In the genomic region with DNA sequence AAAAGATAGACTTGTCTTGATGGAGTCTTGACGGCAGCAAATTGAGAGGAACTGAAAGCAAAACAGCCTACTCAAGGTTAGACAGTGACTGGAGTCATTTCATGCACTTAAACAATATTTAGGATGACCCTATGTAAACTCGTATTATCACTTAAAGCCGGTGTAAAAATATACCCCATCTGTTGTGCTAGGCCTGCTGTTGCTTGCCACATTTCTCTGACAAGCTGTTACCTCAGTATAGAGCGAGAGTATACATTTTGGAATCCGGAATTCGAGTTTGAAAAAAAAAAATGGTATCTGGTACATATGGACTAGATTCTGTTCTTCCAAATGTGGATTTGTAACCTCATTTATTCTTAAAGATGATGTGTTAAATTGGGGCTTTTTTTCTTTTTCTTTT, we compare ENCODE assay signal across 16 mouse cellular contexts.
"Had no signal": no experiment of that assay in that cellular context is flagged by ENCODE, and none has a peak within 500 bp of the region (broad histone marks: within the 10 kb centered on the region; RNA-seq: fewer than 3 reads in every experiment).

No protein-coding gene starts in this region.

- H3K9me3 ChIP-seq: limb, embryonic 12.5 days; liver, embryonic 13.5 days; lung, embryonic 15.5 days; midbrain, embryonic 12.5 days; neural tube, embryonic 13.5 days had no signal

- H3K4me2 ChIP-seq: limb, embryonic 12.5 days; liver, embryonic 13.5 days; lung, embryonic 15.5 days; midbrain, embryonic 12.5 days; neural tube, embryonic 13.5 days had no signal

- H3K4me1 ChIP-seq: limb, embryonic 12.5 days; liver, embryonic 13.5 days; midbrain, embryonic 12.5 days had no signal

- H3K9ac ChIP-seq: limb, embryonic 12.5 days; liver, embryonic 13.5 days; liver, postnatal 0 days; lung, embryonic 15.5 days; midbrain, embryonic 12.5 days; neural tube, embryonic 13.5 days had no signal

- H3K27ac ChIP-seq: kidney, postnatal 0 days; layer of hippocampus, adult 2 months; limb, embryonic 12.5 days; liver, embryonic 13.5 days; lung, embryonic 15.5 days; macrophage; midbrain, embryonic 12.5 days; neural tube, embryonic 13.5 days had no signal

- H3K4me3 ChIP-seq: layer of hippocampus, adult 2 months; limb, embryonic 12.5 days; liver, embryonic 13.5 days; lung, embryonic 15.5 days; midbrain, embryonic 12.5 days; neural tube, embryonic 13.5 days had no signal

- DNase-seq: kidney, adult 9 months; kidney, postnatal 4 days; liver; liver, embryonic 13.5 days; liver, postnatal 0 days; lung, postnatal 14 days; retina, postnatal 1 day; right cerebral cortex, postnatal 25 days had no signal

- H3K27me3 ChIP-seq: limb, embryonic 12.5 days; liver, embryonic 13.5 days; lung, embryonic 15.5 days; midbrain, embryonic 12.5 days; neural tube, embryonic 13.5 days had no signal

- H3K36me3 ChIP-seq: limb, embryonic 12.5 days; liver, embryonic 13.5 days; lung, embryonic 15.5 days; midbrain, embryonic 12.5 days; neural tube, embryonic 13.5 days had no signal

- ATAC-seq: liver, postnatal 0 days; midbrain, embryonic 16.5 days had no signal
